Mouse (Mus musculus): Measurements from ENCODE around the gene Rpl28. TPM values are rescaled to one million over a fixed set of nuclear protein-coding genes. Genes with fewer than 3 reads are reported as not detected.

Gene Rpl28
- 100 to 1,000 TPM; 498 to 526 TPM for total RNA-seq (2021)
- long read RNA-seq, experiment 1, transcript Rpl28-201 (5 exons, 1,106 nt) = minor isoform, 40 of 82 reads
- long read RNA-seq, experiment 1, transcript Rpl28-202 (4 exons, 772 nt) = major isoform, 41 of 82 reads
- long read RNA-seq, experiment 1, partial matches to known transcripts = 0 of 82 reads
- long read RNA-seq, experiment 1, other reads (novel, unspliced or antisense) = 1 of 82 reads
- long read RNA-seq, experiment 2, transcript Rpl28-201 (5 exons, 1,106 nt) = minor isoform, 86 of 187 reads
- long read RNA-seq, experiment 2, transcript Rpl28-202 (4 exons, 772 nt) = major isoform, 97 of 187 reads
- long read RNA-seq, experiment 2, partial matches to known transcripts = 1 of 187 reads
- long read RNA-seq, experiment 2, other reads (novel, unspliced or antisense) = 2 of 187 reads

DNA sequence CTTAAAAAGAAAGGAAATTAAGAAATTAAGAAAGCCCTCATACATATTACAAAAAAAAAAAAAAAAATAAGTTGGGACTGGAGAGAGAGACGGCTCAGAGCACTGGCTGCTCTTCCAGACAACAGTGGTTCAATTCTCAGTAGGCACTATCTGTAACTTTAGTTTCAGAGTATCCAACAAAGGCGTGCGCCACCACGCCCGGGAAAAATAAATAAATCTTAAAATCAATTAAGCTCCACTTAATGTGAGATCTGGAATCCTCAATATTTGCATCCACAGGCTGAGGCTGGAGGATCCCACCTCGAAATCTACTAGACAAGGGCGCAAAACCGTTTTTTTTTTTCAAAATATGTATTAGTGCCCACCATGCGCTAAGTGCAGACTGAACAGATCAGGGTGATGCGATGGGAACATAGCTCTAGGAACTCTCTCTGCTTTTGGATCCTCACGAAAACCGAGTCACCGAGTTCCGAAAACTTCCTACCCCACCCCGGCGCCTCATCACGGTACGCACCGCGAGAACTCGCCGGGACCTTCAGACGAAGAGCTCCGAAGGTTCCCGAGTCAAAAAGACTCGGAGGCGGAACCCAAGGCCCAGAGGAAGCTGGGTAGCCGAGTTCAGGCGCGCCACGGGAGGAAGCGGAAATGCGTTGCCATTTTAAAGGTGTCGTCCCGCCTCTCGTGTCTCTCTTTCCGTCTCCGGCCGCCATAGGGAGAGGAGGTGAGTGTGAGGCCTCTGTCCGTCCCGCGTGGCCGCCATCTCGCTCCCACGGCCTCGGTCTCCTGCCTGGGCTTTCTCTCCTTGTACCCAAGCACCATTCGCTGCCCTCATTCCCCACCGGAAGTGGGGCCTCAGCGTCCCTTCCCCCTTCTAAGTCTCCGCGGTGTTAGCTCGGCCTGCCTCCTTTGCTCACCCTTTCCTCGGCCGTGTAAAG is at the start of gene Rpl28:
Rpl28 (plus strand) TSS at position 597 of the 935 bp plus-strand sequence.
- peak; percentile 93 to 97 for DNase-seq (ENCODE audit: low spot score in 2 of 2)

DNA sequence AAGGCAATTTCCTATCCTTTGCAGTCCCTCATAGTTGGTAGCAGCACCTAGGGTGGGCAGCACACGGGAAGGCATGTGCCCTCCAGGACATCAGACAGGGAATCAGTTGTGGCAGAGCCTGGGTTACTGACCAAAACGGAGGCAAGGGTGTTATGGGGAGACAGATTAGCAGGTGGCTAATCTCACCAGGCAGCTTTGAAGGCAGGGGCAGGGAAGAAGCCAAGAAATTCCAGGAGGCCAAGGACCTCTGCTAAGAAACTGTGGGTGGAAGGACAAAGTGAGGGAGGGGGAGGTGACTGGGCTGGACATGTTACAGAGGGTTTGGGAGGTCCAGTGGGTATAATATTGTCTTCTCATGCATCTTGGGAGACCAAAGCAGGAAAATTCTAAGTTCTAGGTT is 49.3 kb upstream of the Rpl28 start:
- no peak for DNase-seq (ENCODE audit: low spot score in 2 of 2)

GRCm38 (mm10) chr7:4744886-4745285 is 47.8 kb upstream of the Rpl28 start:
- DNase-seq (ENCODE audit: low spot score in 2 of 2) = no peak

DNA sequence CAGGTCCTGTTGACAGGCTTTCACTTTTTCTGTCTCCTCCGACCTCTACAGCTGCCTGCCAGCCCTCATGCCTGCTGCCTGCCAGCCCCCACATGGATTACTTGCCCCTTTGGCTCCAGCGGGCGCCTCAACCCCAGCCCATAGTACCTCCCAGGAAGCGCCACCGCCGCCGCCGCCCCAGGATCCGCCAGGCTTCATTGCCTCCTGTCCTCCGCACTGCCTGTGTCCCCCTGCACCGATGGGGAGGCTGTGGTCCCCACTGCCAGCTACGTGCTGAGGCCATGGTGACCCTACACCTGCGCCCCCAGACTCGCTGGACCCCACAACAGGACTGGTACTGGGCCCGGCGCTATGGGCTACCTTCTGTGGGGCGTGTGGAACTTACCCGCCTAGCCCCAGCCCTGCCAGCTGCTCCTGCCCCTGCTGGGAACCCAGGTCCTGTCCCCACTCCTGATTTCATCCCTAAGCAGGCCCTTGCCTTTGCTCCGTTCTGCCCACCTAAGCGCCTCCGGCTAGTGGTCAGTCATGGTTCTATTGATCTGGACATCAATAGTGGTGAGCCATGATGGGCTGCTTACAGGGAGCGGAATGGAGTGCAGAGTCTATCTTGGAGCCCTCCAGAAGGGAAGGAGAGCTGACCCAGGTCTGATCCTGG is 46.2 kb upstream of the Rpl28 start:
- DNase-seq (ENCODE audit: low spot score in 2 of 2) = no peak

GRCm38 (mm10) chr7:4747156-4747899 is 45.3 kb upstream of the Rpl28 start:
- DNase-seq (ENCODE audit: low spot score in 2 of 2) = no peak

- DNase-seq (ENCODE audit: low spot score in 2 of 2) = no peak
These were observed 44.4 kb upstream of the Rpl28 start for GRCm38 (mm10) chr7:4748321-4748720.

DNA sequence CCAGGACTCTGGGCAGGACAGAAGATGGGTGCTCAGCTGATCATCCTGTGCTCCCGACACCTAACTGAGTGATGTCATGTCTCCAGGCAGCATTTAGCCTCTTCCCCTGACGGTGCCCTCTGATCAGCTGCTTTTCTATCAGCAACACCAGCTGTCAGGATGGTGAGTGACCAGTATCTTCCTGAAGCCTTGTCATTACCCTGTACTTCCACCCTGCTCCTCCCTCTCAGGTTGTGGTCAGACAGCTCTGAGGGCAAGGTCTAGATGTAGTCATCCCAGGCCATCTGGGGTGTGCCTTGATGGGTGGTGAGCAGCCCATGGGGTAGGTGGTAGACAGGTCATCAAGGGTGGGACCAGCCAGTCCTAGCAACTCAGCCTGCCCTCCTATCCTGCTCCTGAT is 43.5 kb upstream of the Rpl28 start:
- DNase-seq (ENCODE audit: low spot score in 2 of 2) = no peak

- DNase-seq (ENCODE audit: low spot score in 2 of 2) = no peak
These were observed 40.5 kb upstream of the Rpl28 start for GRCm38 (mm10) chr7:4751971-4752820.

DNA sequence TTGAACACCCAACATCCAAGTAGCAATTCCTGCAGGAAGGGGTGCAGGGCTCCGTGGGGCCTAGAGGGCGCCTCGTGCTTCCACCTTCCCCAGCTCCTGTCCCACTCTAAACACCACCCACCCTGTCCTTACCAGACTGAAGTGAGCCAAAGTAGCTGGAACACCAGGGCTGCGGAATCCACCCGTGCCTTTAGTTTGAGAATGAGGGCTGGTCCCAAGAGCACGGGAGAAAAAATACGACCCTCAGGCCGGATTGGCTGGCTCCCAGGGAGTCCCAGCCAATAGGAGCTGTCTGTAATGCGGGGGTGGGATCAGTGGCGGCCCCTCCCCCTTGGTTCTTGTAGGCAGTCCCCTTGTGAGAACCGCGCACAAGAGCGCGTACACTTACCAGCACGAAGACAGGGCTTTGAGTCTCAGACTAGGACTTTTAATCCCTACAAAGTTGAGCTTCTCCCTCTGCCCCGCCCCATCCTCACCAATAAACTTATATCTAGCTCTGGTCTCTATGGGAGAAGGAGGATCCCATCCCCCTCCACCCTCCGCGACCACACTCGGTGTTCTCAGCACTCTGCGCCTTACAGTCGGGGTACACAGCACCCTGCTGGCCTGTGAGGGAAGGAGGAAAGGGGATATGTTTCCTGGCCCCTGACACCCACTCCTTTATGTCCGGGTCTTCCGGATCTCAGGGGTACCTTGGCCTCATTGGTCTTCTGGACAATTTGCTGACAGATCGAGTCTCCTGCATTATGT is 39.7 kb upstream of the Rpl28 start, which contains the start of gene Cox6b2:
Cox6b2 (minus strand) TSS at position 274 of the 750 bp plus-strand sequence.
- peak; percentile 54 to 74 for DNase-seq (ENCODE audit: low spot score in 2 of 2)

DNA sequence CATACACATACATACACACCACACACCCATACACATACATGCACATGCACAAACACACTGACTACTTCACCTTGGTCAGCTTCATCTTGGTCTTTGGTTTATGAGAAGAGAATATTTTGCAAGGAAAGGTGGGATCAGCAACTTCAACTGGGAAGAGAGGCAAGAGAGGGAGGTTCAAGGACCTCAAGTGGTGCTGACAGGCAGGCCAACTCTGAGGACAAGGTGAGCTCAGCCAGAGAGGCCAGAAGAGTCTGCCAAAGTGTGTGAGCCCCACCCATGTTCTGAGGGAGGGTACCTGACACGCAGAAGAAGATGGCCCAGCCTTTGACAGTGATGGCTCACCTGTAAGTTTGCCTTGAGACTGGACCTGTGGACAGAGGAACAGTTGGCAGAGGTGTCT is 33.0 kb upstream of the Rpl28 start:
- DNase-seq (ENCODE audit: low spot score in 2 of 2) = no peak

DNA sequence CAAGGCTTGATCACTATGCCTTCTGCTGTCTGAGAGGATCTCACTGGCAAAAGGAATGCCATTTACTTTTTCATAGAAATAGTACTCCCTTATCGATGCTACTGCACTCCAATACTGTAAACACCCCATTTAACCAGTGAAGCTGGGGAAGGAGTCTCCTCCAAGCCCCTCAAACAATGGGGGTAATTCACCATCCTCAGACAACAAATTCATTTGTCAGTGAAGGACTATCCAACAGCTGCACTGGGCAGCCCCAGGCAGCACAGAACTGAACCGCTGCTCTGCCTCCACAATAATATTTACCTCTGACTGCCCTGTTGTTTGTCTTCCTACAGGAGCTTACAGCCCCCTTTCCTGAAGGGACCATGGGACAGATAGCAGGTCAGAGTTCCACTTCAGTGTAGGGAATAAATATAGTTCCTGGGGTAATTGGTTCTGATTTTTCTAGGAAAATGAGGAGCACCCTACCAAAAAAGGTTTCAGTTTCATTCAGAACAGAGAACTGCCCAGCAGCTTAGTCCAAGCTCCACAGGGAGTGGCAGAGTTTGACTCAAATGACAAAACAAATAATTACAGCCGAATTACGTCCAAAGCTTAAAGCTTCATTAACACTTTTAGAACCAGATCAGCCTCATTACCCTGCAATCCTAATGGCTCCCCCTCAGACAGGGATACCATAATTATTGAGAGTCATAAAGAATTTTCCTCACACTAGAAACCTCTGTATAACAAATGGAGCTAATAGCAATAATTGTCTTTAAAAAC is 27.5 kb upstream of the Rpl28 start:
- DNase-seq (ENCODE audit: low spot score in 2 of 2) = no peak

- DNase-seq (ENCODE audit: low spot score in 2 of 2) = no peak
These were observed 21.5 kb upstream of the Rpl28 start, which contains the start of gene Fam71e2 for GRCm38 (mm10) chr7:4771202-4771601. Fam71e2 (minus strand) TSS chr7:4771302.

DNA sequence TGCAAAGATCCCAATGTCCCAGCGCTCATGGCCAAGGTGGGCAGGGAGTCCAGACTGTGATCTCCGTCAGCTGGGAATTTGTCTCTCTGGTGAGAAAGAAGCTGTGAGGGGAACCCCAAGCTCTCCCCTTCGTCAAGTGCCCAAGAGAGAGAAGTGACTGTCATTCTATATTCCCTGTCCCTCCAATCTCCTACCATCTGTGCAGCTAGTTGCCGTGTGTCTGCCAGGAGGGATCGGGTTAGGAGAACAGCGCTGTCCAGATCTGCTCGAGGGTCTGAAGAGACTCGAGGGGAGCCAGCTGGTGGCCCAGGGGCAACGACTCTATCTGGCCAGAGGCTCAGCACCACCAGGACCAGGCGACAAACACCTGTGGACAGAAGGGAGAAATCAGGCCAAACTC is 16.5 kb upstream of the Rpl28 start:
- DNase-seq (ENCODE audit: low spot score in 2 of 2) = no peak

DNA sequence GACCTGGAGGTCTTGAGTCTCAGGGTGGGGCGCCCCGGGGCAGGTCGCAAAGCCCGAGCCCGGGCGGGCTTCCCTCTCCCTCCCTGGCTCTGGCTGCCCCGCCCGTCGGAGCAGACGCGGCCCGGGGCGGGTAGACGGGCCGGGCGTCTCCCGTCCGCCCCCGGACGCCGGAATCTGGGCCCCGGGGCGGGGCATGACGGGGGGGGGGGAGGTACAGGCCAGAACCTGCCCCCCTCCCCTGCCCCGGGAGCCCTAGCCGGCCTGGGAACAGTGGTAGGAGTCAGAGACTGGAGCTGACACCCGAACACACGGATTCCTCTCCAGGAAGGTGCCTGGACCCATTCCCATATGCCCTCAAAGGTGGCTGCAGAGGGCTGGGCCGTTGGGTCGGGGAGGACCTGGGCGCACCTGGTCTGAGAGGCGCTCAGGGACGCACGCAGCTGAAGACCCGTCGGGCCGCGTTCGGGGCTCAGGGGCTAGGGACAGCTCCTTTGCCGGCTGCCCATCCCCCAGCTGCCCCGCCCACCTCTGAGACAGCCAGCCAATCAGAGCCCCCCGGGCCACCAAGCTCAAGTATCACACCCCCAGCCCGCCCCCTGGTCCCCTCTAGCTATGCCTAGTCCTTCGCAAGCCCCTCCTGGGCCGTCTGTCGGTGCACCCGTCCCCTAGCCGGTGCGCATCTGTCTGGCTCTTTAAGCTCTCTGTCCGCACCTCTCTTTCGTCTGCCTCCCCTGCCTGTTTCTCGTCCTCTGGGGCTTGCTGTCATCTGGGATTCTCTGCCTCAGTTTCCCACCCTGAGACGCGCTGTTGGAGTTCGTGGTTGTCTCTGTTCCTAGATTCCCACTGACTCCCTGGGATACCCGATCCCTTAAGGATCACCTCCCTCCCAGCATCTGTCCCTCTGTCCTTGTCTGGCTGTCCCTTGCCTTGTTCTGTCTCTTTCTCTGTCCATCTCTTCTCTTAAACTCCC is 15.5 kb upstream of the Rpl28 start:
- no peak for DNase-seq (ENCODE audit: low spot score in 2 of 2)

DNA sequence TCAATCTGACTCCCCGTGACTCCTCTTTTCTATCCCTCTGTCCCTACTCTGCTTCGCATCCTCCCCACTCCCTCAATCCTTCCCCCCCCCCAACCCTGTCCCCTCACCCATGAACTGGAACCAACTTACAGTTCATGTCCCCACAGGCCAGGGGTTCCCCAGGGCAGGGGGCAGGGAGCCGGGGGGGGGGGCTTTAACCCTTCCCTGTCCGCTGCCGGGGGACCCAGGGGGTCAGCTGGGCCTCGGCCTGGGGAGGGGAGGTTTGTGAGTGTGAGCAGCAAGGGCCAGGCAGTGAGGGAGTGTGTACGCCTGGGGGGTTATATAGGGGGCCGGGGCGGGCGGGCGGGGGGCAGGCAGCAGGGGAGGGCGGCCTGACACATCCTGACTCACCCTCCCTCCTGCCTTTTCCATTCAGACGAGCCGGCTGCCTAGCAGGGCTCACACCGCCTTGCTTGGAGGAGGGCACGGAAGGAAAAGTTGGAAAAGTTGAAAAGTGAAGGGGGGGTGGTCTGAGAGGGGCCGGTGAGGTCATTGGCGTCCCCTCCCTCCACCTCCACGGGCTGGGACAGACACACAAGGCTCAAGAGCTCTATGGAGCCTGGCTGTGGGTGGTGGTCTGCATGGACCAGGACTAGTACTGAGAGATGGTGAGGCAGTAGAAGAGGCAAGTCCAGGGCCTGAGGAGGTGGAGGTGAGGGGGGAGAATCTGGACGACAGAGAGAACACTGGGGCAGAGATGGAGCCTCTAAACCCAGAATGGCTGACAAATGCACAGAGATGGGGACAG is 14.6 kb upstream of the Rpl28 start:
- no peak for DNase-seq (ENCODE audit: low spot score in 2 of 2)

GRCm38 (mm10) chr7:4779921-4780320 is 12.8 kb upstream of the Rpl28 start:
- DNase-seq (ENCODE audit: low spot score in 2 of 2) = no peak

Measured in layer of hippocampus, postnatal 14 days (tissue).